Mouse (Mus musculus) neural tube, embryonic 12.5 days (tissue): Measurements from ENCODE around the gene Sbno2. TPM values are rescaled to one million over a fixed set of nuclear protein-coding genes. Genes with fewer than 3 reads are reported as not detected.

Source experiments
- ATAC-seq: fragments of 200-750 bp; cut with Nextera tagmentation; 2 replicates; pipeline ENCODE4 v1.8.0; 2017; ENCODE audit warnings: low read depth, mild to moderate bottlenecking, moderate TSS enrichment, moderate library complexity; ENCODE audit not compliant: low FRiP score
- H3K27ac ChIP-seq: fragments of 300-500 bp; sonication (generic); 2 replicates; pipeline ENCODE4 v1.5.1; 2016
- H3K27me3 ChIP-seq: fragments of 300-500 bp; sonication (generic); replicated peaks from 2 replicates; pipeline ENCODE4 v1.6.1; 2016; ENCODE audit warnings: mild to moderate bottlenecking
- H3K36me3 ChIP-seq: fragments of 300-500 bp; sonication (generic); 2 replicates; pipeline ENCODE4 v1.6.1; 2016; ENCODE audit warnings: mild to moderate bottlenecking
- H3K4me1 ChIP-seq: fragments of 300-500 bp; sonication (generic); 2 replicates; pipeline ENCODE4 v1.6.1; 2016
- H3K4me2 ChIP-seq: fragments of 300-500 bp; sonication (generic); replicated peaks from 2 replicates; pipeline ENCODE4 v1.6.1; 2016; ENCODE audit warnings: mild to moderate bottlenecking
- H3K4me3 ChIP-seq: fragments of 300-500 bp; sonication (generic); 2 replicates; pipeline ENCODE4 v1.5.1; 2016
- H3K9ac ChIP-seq: fragments of 300-500 bp; sonication (generic); 2 replicates; pipeline ENCODE4 v1.6.1; 2016; ENCODE audit warnings: mild to moderate bottlenecking
- H3K9me3 ChIP-seq: fragments of 300-500 bp; sonication (generic); 2 replicates; pipeline ENCODE4 v1.6.1; 2016; ENCODE audit warnings: mild to moderate bottlenecking
- WGBS: fragments of 180-500 bp; shearing (Covaris S2); methylation state at CpG from one replicate; pipeline ENCODE4 v1.1.7; 2016; 5-methylcytosine and 5-hydroxymethylcytosine counted together
- polyA plus RNA-seq: library from polyadenylated mRNA; unstranded; fragments of >200 nt; fragmentation: Nextera tagmentation; extraction: Ambion mirVana; gene quantifications from 2 replicates; pipeline ENCODE4 v1.2.1, GENCODE M21; 2016

The Sbno2 gene
- polyA plus RNA-seq, 1 experiment from 2014 or later: 15.1 TPM

DNA sequence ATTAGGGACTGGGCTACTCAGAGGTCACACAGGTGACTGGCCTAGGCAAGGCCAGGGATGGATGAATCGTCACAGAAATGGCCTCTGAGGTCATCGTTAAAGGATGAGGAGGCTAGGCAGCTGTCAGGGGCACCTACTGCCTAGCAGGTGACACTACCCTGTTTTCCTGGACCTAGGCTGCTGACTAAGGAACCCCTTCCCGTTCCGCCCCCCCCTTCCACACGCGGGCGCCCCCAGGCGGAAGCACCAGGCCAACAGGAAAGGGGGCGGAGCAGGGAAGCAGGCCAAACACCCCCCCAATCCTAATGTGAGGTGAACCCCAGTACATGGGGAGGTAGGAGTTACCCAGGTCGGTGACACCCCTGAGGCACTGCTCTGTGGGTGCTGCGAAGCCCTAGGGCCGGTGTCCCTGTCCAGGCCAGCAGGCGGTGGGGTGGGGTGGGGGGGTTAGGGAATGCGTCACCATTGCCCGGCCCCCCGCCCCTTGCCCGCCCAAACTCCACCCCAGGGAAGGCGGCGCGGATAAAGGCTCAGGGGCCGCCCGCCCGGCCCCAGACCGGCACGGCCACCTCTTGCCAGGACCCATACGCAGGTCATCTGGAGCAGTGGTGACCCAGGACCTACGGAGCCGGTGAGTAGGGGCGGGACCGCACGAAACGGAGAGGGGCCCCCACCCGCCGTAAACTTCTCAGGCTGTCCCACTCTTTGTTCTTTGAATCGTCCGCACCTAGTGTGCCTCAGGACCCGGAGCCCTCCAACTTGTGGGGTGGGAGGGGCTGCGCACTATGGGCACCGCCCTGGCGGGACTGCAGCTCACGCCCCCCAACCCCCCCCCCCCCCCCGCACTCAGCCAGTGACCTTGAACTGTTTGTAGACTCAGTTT, 42.6 kb upstream of the Sbno2 start, which contains the start of gene Midn:
TSS of gene Midn (plus strand) at position 554 of the 883 bp plus-strand sequence.
- ATAC-seq: peak; percentile 6
- peaks cover 48% of the 10 kb centered on the region for H3K4me1 ChIP-seq
- no peaks in the 10 kb centered on the region for H3K9me3 ChIP-seq
- peak within 1 kb of the TSS; percentile 100 for H3K9ac ChIP-seq
- H3K36me3 ChIP-seq: peaks cover 51% of the 10 kb centered on the region
- no peaks in the 10 kb centered on the region for H3K27me3 ChIP-seq
- H3K4me2 ChIP-seq: peak within 1 kb of the TSS; percentile 91
- peak within 1 kb of the TSS; percentile 99 for H3K4me3 ChIP-seq
- H3K27ac ChIP-seq: peak within 1 kb of the TSS; percentile 98
- under 1% methylated on average over 41 of the region's 42 CpGs for WGBS

DNA sequence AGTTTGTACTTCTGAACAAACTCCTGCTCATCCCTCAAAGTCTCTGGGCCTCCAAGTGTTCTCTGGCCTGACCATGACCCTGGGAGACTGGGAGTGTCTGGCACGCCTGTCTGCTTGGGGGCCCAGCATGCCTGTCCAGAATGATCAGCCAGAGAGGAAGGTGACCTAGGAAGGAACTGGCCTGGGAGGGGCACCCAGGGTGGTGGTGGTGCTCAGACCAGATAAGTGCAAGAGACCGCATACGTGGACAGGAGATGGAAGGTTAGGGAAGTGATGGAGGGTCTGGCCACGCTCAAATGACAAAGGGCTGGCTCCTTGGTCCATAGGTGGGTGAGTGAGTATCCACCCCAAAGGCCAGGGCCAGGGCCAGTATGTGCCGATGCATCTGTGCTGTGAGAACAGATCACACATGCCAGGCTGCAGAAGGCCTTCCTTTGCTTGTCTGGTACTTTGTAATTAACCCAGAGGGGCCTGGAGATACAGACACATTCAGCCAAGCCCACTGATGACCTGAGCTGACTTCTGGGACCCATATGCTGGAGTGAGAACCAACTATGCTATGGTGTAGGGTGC, 41.9 kb upstream of the Sbno2 start:
- H3K4me3 ChIP-seq: 0 out of 2 replicates have a peak overlapping the region, but pooled peaks have one; percentile 99
- H3K27ac ChIP-seq: peak overlapping the region; percentile 98; the same call in 1 of the 2 replicates
- no peak for ATAC-seq
- H3K4me2 ChIP-seq: peak overlapping the region; percentile 91
- peaks cover 46% of the 10 kb centered on the region for H3K4me1 ChIP-seq
- WGBS: 75% methylated on average over 5 of the region's 5 CpGs
- H3K9ac ChIP-seq: peak overlapping the region; percentile 100
- H3K36me3 ChIP-seq: peaks cover 44% of the 10 kb centered on the region
- H3K27me3 ChIP-seq: no peaks in the 10 kb centered on the region
- no peaks in the 10 kb centered on the region for H3K9me3 ChIP-seq

DNA sequence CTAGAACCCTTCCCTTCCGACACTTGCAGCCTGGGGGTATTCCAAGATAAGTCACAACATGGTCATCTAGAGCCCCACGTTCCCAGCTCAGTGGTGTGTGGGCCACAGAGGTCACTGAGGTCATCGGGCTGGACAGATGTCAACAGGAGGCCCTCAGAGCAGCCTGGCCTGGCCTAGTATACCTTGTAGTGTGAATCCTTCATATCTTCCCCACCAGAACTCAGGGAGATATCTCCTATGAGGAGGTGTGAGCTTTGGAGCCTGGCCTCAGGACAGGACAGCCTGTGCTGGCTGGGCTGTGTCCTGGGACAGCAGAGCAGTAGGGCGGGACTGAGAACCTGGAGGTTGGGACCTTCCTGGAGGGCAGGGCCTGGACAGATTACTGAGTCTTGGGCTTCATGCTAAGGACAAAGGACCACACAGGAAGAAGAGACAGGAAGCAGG, 41.2 kb upstream of the Sbno2 start:
- H3K27ac ChIP-seq: 0 out of 2 replicates have a peak overlapping the region, but pooled peaks have one; percentile 22
- ATAC-seq: no peak
- peak overlapping the region; percentile 4; the same call in 1 of the 2 replicates for H3K4me2 ChIP-seq
- no peaks in the 10 kb centered on the region for H3K9me3 ChIP-seq
- peaks cover 38% of the 10 kb centered on the region for H3K36me3 ChIP-seq
- 74% methylated on average over 4 of the region's 4 CpGs for WGBS
- no peaks in the 10 kb centered on the region for H3K27me3 ChIP-seq
- H3K9ac ChIP-seq: no peak overlapping the region
- no peak overlapping the region for H3K4me3 ChIP-seq
- H3K4me1 ChIP-seq: peaks cover 40% of the 10 kb centered on the region

DNA sequence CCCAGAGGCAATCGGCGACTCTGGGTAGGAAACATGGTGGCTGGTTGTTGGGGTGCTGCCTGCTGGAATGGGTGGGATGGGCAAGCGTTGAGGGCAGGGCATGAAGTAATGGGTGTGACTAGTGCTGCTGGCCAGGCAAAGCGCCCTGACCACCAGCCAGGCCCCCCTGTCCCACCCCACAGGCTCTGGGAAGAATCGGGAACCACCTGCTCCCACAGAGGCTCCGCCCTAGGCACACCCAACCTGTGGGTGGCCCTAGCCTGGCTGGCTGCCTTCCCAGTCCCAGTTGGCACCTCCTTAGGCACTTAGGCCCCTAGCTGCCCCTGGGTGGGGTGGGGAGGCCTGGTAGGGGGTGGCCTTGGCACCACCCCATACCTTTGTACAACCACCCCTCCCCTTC, 40.5 kb upstream of the Sbno2 start:
- H3K4me2 ChIP-seq: peak overlapping the region; percentile 9; the same call in 1 of the 2 replicates
- no peaks in the 10 kb centered on the region for H3K27me3 ChIP-seq
- ATAC-seq: no peak
- peaks cover 34% of the 10 kb centered on the region for H3K36me3 ChIP-seq
- H3K4me1 ChIP-seq: peaks cover 44% of the 10 kb centered on the region
- H3K9ac ChIP-seq: peak overlapping the region; percentile 35
- H3K27ac ChIP-seq: no peak overlapping the region
- H3K4me3 ChIP-seq: no peak overlapping the region
- WGBS: 89% methylated on average over 6 of the region's 6 CpGs
- H3K9me3 ChIP-seq: no peaks in the 10 kb centered on the region

DNA sequence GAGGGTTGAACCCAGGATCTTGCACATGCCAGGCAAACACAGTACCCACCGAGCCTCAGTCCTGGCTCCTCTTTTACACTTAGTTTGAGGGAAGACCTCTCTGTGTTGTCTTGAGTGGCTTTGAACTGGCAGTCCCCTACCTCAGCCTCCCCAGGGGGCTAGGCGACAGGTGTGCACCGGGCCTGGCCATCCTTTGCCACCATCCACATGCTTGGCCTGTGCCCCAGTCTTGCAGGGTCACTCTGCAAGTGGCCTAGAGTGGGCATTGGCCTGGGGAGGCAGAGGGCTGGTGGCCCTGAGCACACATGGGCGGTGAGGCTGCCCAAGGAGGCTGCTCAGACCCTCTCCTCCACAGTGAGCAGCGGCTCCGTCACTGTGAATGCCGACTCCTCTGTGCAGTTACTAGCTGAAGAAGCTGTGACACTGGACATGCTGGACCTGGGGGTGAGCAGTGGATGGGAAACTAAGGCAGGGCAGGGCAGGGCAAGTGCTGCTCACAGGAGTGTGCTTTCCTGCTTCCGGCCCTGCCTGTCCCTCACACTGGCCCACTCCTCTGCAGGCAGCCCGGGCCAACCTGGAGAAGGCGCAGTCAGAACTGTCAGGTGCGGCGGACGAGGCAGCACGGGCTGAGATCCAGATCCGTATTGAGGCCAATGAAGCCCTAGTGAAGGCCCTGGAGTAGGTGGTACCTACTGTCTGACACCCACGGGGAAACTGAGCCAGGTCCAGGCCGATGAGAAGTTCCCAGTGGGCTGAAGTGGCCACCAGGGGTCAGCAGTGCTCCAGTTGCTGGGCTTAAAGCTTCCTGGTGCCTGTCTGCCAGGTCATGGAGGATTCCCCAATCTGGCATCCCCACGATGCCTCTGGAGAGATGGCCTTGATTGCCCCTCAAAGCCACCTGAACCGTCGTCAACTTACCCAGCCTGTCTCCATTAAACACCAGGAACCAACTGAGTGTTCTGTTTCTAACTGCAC, 39.8 kb upstream of the Sbno2 start:
- Histone ChIP-seq H3K27me3 (no peaks in the 10 kb centered on the region), H3K9ac (peak overlapping the region; percentile 35), H3K4me2 (0 out of 2 replicates have a peak overlapping the region, but pooled peaks have one; percentile 9), H3K4me1 (peaks cover 49% of the 10 kb centered on the region), H3K36me3 (peaks cover 34% of the 10 kb centered on the region), H3K27ac (no peak overlapping the region), H3K4me3 (peak overlapping the region; percentile 5; the same call in 1 of the 2 replicates), H3K9me3 (no peaks in the 10 kb centered on the region)
- 74% methylated on average over 20 of the region's 20 CpGs for WGBS
- ATAC-seq: no peak

DNA sequence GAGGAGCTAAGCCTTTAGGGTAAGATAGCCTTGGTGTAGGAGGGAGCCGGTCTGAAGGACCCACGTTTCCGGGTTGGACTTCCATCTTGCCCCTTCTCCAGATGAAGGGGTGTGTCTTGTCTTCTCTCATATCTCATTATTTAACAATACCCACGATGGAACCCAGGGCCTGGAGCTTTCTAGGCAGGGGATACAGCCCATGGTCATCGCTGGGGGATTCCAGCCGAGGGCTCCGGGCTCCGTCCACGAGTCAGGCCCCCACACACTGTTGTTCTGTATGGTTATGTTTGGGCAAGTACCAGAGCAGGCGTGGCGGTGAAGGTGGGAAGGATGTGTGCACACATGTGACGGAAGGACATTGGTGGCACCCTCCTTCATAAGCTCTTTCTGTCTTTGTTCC, 38.8 kb upstream of the Sbno2 start:
- no peak for ATAC-seq
- no peak overlapping the region for H3K27ac ChIP-seq
- H3K9ac ChIP-seq: no peak overlapping the region
- H3K36me3 ChIP-seq: peaks cover 34% of the 10 kb centered on the region
- H3K4me1 ChIP-seq: peaks cover 54% of the 10 kb centered on the region
- H3K9me3 ChIP-seq: no peaks in the 10 kb centered on the region
- WGBS: 94% methylated on average over 12 of the region's 12 CpGs
- no peak overlapping the region for H3K4me2 ChIP-seq
- H3K4me3 ChIP-seq: no peak overlapping the region
- H3K27me3 ChIP-seq: 0 out of 2 replicates have a peak, but pooled peaks cover 2% of the 10 kb centered on the region

DNA sequence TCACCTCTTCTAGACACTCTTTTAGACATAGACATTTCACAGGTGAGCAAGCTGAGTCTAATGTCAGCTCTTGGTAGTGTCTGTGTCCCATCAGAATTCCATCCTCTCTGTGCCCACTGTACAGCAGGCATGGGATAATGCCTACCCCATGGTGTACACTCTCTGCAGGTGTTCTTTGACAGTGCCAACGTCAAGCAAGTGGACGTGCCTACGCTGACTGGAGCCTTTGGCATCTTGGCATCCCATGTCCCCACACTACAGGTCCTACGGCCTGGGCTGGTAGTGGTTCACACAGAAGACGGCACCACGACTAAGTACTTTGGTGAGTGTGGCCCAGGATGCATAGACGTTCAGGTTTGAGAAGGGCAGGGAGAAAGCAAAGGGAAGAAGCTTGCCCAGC, 38.3 kb upstream of the Sbno2 start:
- Histone ChIP-seq H3K27me3 (0 out of 2 replicates have a peak, but pooled peaks cover 2% of the 10 kb centered on the region), H3K4me1 (peaks cover 57% of the 10 kb centered on the region), H3K36me3 (peaks cover 34% of the 10 kb centered on the region), H3K9me3 (no peaks in the 10 kb centered on the region), H3K4me2 (peak overlapping the region; percentile 88; the same call in 1 of the 2 replicates), H3K9ac (no peak overlapping the region), H3K4me3 (no peak overlapping the region), H3K27ac (no peak overlapping the region)
- WGBS: 93% methylated on average over 7 of the region's 7 CpGs
- ATAC-seq: no peak

DNA sequence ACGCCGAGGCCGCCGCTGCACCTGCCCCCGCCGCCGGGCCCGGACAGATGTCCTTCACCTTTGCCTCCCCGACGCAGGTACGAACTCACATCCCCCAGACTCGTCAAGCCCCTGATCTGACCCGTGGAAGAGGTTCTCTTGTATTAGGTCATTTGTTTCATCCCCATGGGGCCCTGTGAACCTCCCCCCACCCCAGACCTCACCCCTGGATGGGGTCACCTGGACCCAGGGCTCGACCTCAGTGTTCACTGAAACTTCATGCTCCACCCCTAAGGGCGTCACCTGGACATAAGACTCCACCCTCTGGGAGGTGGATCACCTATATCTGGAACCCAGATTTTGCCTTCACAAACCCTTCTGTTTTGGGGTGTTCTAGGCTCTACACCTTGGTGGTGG, 37.2 kb upstream of the Sbno2 start:
- no peaks in the 10 kb centered on the region for H3K9me3 ChIP-seq
- H3K4me2 ChIP-seq: peak overlapping the region; percentile 88
- H3K9ac ChIP-seq: peak overlapping the region; percentile 82
- peaks cover 34% of the 10 kb centered on the region for H3K36me3 ChIP-seq
- WGBS: 0% methylated on average over 15 of the region's 15 CpGs
- ATAC-seq: no peak
- H3K27me3 ChIP-seq: peaks cover 8% of the 10 kb centered on the region; the same call in 1 of the 2 replicates
- H3K4me1 ChIP-seq: peaks cover 63% of the 10 kb centered on the region
- peak overlapping the region; percentile 29 for H3K27ac ChIP-seq
- H3K4me3 ChIP-seq: peak overlapping the region; percentile 67

DNA sequence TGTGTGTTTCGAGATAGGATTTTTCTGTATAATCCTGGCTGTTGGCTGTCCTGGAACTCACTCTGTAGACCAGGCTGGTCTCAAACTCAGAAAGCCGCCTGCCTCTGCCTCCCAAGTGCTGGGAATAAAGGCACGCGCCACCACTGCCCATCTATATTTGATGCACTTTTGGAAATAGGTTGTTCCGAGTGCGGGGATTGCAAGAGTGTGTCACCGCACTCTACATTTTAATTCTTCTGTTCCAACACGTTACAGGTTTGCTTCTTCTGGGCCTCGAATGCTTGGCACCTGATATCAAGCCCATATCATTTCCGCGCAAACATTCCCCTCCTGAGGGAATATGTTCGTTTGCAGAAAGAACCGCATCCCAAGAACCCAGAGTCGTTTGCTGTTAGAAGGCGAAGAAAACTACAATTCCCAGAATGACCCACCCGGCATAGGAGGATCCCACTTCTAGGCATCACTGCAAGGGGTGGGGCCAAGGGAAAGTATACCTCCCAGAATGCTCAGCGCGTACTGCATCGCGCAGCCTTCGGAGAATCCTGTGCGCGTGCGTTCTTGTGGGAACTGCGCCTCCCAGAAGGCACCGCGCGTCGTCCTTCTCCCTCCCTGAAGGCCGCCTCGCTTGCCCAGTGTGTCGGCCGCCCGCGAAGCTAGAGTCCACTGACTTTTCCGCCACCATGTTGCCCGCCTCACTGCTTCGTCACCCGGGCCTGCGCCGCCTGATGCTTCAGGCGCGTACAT, 36.6 kb upstream of the Sbno2 start:
- Histone ChIP-seq H3K27ac (peak overlapping the region; percentile 29), H3K36me3 (peaks cover 34% of the 10 kb centered on the region), H3K9me3 (no peaks in the 10 kb centered on the region), H3K9ac (peak overlapping the region; percentile 82), H3K4me1 (peaks cover 63% of the 10 kb centered on the region), H3K4me3 (peak overlapping the region; percentile 67), H3K4me2 (peak overlapping the region; percentile 88), H3K27me3 (peaks cover 14% of the 10 kb centered on the region)
- 2% methylated on average over 43 of the region's 43 CpGs for WGBS
- ATAC-seq: peak; percentile 82

DNA sequence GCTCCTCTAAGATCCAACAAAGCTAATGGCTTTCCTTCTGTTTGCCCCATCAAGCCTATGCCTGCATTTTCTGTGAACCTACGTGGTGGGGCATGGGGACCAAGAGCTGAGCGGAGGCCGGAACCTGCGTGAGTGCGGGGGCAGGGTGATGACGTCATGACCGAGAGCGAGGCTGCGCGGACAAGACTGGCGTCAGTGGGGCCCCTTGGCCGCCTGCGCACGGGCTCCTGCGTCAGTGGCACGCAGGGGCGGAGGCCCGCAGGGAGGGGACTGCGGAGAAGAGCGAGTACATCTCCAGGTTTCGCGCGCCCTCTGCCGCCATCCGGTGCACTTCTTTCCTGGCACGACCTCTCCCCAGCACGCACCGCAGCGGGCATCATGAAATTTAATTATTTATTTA, 35.9 kb upstream of the Sbno2 start:
- peak; percentile 57 for ATAC-seq
- Histone ChIP-seq H3K27ac (peak overlapping the region; percentile 27; the same call in 1 of the 2 replicates), H3K4me1 (peaks cover 69% of the 10 kb centered on the region), H3K4me3 (peak overlapping the region; percentile 67), H3K36me3 (peaks cover 29% of the 10 kb centered on the region), H3K27me3 (peaks cover 21% of the 10 kb centered on the region), H3K9ac (0 out of 2 replicates have a peak overlapping the region, but pooled peaks have one; percentile 33), H3K9me3 (no peaks in the 10 kb centered on the region), H3K4me2 (peak overlapping the region; percentile 88)
- 1% methylated on average over 29 of the region's 29 CpGs for WGBS

DNA sequence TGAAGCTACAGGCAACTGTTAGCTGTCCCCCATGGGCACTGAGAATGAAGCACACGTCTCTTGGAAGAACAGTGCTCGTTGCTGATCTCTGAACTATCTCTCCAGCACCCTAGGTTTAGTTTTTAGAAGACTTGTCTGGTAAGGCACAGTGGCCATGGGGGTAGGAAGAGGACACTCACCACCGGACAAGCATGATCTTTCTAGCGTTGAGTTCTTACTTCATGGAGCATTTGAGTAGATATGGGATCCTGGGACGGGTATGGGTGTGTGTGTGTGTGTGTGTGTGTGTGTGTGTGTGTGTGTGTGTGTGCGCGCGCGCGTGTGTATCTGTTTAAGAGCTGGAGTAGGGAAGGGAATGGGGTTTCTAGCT, 35.3 kb upstream of the Sbno2 start, which contains the start of gene Cbarp:
TSS of gene Cbarp (minus strand) at position 170 of the 370 bp plus-strand sequence.
- H3K36me3 ChIP-seq: peaks cover 25% of the 10 kb centered on the region
- H3K4me3 ChIP-seq: peak within 1 kb of the TSS; percentile 67
- peak within 1 kb of the TSS; percentile 99 for H3K4me2 ChIP-seq
- peaks cover 27% of the 10 kb centered on the region for H3K27me3 ChIP-seq
- 78% methylated on average over 10 of the region's 10 CpGs for WGBS
- H3K27ac ChIP-seq: peak within 1 kb of the TSS; percentile 27; the same call in 1 of the 2 replicates
- peaks cover 64% of the 10 kb centered on the region for H3K4me1 ChIP-seq
- H3K9ac ChIP-seq: peak within 1 kb of the TSS; percentile 94
- H3K9me3 ChIP-seq: no peaks in the 10 kb centered on the region
- no peak for ATAC-seq
